Mouse (Mus musculus): ENCODE data around the gene Tpgs1.

DNA sequence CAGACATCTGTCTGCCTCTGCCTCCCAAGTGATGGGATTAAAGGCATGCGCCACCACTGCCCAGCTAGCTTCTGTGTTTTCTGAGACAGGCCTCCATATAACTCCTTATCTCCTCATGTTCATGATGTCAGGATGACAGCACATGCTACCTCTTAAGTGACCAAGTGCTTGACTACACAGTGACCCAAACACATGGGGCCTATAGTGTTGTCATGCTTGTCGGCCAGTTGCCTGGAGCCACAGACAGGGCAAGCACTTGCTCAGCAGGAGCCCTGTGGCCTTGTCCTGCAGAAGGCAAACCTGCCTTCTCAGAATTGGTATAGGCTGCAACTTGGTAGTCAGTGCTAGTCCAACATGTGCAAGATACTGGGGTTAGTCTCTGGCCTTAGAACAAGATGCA, 17.1 kb downstream of the Tpgs1 start:
- TF ChIP-seq CTCF (conservative IDR thresholded peaks at IDR 0.05; ENCODE audit: insufficient read depth, insufficient read length, low read depth, low read length) (no peak), POLR2A (IDR thresholded peaks at IDR 0.05; ENCODE audit: low read depth, low read length) (no peak)

Measured in kidney, adult 2 months (tissue).